Mouse (Mus musculus) ovary, adult 18-20 months (tissue): ENCODE measurements at regions not wholly inside any gene's neighbourhood (a gene's known extent, or its start where the extent isn't known, plus 50 kb on each side); places are given as distances from the start of the nearest gene placed in this dataset.
A peak's percentile ranks its signal among the peaks of the same experiment; 100 is the strongest.

ENCODE experiments used
- DNase-seq: peaks from one replicate; pipeline ENCODE4 v3.0.0; 2022; ENCODE audit warnings: low spot score, mixed read lengths

- peak; percentile 28 for DNase-seq
These were observed 56.1 kb upstream of the Cav2 start for GRCm38 (mm10) chr6:17224852-17225251.

GRCm38 (mm10) chr6:17226483-17226882 is 54.5 kb upstream of the Cav2 start:
- DNase-seq = no peak
